Mouse (Mus musculus) adrenal gland, postnatal 4 days (tissue): ENCODE results near the gene Proca1. TPM values are rescaled to one million over a fixed set of nuclear protein-coding genes. Genes with fewer than 3 reads are reported as not detected.

ENCODE experiments used
- DNase-seq, 2 experiments: peaks; one replicate each; pipeline ENCODE4 v3.0.0; 2021 to 2022; ENCODE audit warnings: low spot score in 2 of 2, mixed read lengths in 2 of 2
- long read RNA-seq, 2 experiments: library from polyadenylated mRNA; stranded (forward); transcript quantifications; one replicate each; pipeline ENCODE4 v2.0.0; 2021
- total RNA-seq, 2 experiments: library from RNA; stranded (reverse); gene quantifications; 2 replicates each; pipeline ENCODE4 v1.2.3; 2021

Proca1 gene
- 1 to 10 TPM; 7.9 to 8.8 TPM for total RNA-seq
- long read RNA-seq, experiment 1, partial matches to known transcripts: 1 of 7 reads
- long read RNA-seq, experiment 1, other reads (novel, unspliced or antisense): 4 of 7 reads
- long read RNA-seq, experiment 2, partial matches to known transcripts: 0 of 10 reads
- long read RNA-seq, experiment 2, other reads (novel, unspliced or antisense): 6 of 10 reads

GRCm38 (mm10) chr11:78193113-78193512 is at the start of gene Proca1:
Proca1 (plus strand) TSS chr11:78193392.
- no peak for DNase-seq

GRCm38 (mm10) chr11:78143520-78143919 is 49.7 kb upstream of the Proca1 start:
- DNase-seq: no peak

GRCm38 (mm10) chr11:78146168-78146567 is 47.0 kb upstream of the Proca1 start:
- no peak for DNase-seq

- no peak for DNase-seq
These were observed 46.3 kb upstream of the Proca1 start for GRCm38 (mm10) chr11:78146707-78147543.

- DNase-seq: no peak
These were observed 42.0 kb upstream of the Proca1 start for GRCm38 (mm10) chr11:78151161-78151560.

- DNase-seq: no peak
These were observed 40.6 kb upstream of the Proca1 start for GRCm38 (mm10) chr11:78152299-78153231.

- no peak for DNase-seq
These were observed 39.4 kb upstream of the Proca1 start for GRCm38 (mm10) chr11:78153778-78154177.

- DNase-seq: no peak
These were observed 37.5 kb upstream of the Proca1 start for GRCm38 (mm10) chr11:78155674-78156073.

GRCm38 (mm10) chr11:78156156-78156699 is 37.0 kb upstream of the Proca1 start:
- no peak for DNase-seq

- DNase-seq: no peak
These were observed 34.1 kb upstream of the Proca1 start for GRCm38 (mm10) chr11:78159096-78159495.

- DNase-seq: no peak
These were observed 33.6 kb upstream of the Proca1 start for GRCm38 (mm10) chr11:78159557-78159956.

GRCm38 (mm10) chr11:78160171-78160570 is 33.0 kb upstream of the Proca1 start:
- no peak for DNase-seq

GRCm38 (mm10) chr11:78160675-78161074 is 32.5 kb upstream of the Proca1 start:
- DNase-seq: no peak

- DNase-seq: no peak
These were observed 32.0 kb upstream of the Proca1 start for GRCm38 (mm10) chr11:78161169-78161568.

- no peak for DNase-seq
These were observed 31.2 kb upstream of the Proca1 start for GRCm38 (mm10) chr11:78161968-78162367.

- no peak for DNase-seq
These were observed 30.7 kb upstream of the Proca1 start for GRCm38 (mm10) chr11:78162504-78162903.

GRCm38 (mm10) chr11:78163045-78163444 is 30.1 kb upstream of the Proca1 start:
- DNase-seq: no peak

GRCm38 (mm10) chr11:78163681-78164603 is 29.2 kb upstream of the Proca1 start:
- no peak for DNase-seq

GRCm38 (mm10) chr11:78164604-78164923 is 28.6 kb upstream of the Proca1 start:
- no peak for DNase-seq
